Mouse (Mus musculus) lung, embryonic 15.5 days (tissue): ENCODE data around the gene Drg1. TPM values are rescaled to one million over a fixed set of nuclear protein-coding genes. Genes with fewer than 3 reads are reported as not detected.
A peak's percentile ranks its signal among the peaks of the same experiment; 100 is the strongest.

ENCODE experiments used
- ATAC-seq: fragments of 200-750 bp; cut with Nextera tagmentation; 2 replicates; pipeline ENCODE4 v1.8.0; 2017; ENCODE audit warnings: moderate number of reproducible peaks, borderline replicate concordance; ENCODE audit not compliant: low FRiP score, low TSS enrichment; ENCODE audit errors: extremely low read depth
- H3K27ac ChIP-seq: fragments of 300-500 bp; sonication (generic); 2 replicates; pipeline ENCODE4 v1.5.1; 2015; ENCODE audit warnings: moderate library complexity, mild to moderate bottlenecking, inconsistent platforms
- H3K27me3 ChIP-seq: fragments of 300-500 bp; sonication (generic); 2 replicates; pipeline ENCODE4 v1.6.1; 2015; ENCODE audit warnings: inconsistent platforms
- H3K36me3 ChIP-seq: fragments of 300-500 bp; sonication (generic); 2 replicates; pipeline ENCODE4 v1.6.1; 2015; ENCODE audit warnings: inconsistent platforms
- H3K4me1 ChIP-seq: fragments of 300-500 bp; sonication (generic); 2 replicates; pipeline ENCODE4 v1.6.1; 2015; ENCODE audit warnings: inconsistent platforms
- H3K4me2 ChIP-seq: fragments of 300-500 bp; sonication (generic); 2 replicates; pipeline ENCODE4 v1.6.1; 2015; ENCODE audit warnings: inconsistent platforms, mild to moderate bottlenecking, moderate library complexity
- H3K4me3 ChIP-seq: fragments of 300-500 bp; sonication (generic); 2 replicates; pipeline ENCODE4 v1.5.1; 2015; ENCODE audit warnings: mild to moderate bottlenecking, inconsistent platforms
- H3K9ac ChIP-seq: fragments of 300-500 bp; sonication (generic); 2 replicates; pipeline ENCODE4 v1.6.1; 2015; ENCODE audit warnings: inconsistent platforms
- H3K9me3 ChIP-seq: fragments of 300-500 bp; sonication (generic); 2 replicates; pipeline ENCODE4 v1.6.1; 2016; ENCODE audit warnings: inconsistent platforms
- WGBS: fragments of 180-500 bp; shearing (Covaris S2); methylation state at CpG from one replicate; pipeline ENCODE4 v1.1.7; 2015; 5-methylcytosine and 5-hydroxymethylcytosine counted together
- polyA plus RNA-seq: library from polyadenylated mRNA; unstranded; fragments of >200 nt; fragmentation: Nextera tagmentation; extraction: Ambion mirVana; gene quantifications from 2 replicates; pipeline ENCODE4 v1.2.1, GENCODE M21; 2015

Drg1 gene
- polyA plus RNA-seq, 1 experiment from 2014 or later = 251 TPM

- Histone ChIP-seq H3K4me1 (peaks cover 21% of the 10 kb centered on the region), H3K9ac (peak overlapping the region; percentile 99), H3K36me3 (peaks cover 34% of the 10 kb centered on the region), H3K4me2 (peak overlapping the region; percentile 65), H3K9me3 (no peaks in the 10 kb centered on the region), H3K27me3 (no peaks in the 10 kb centered on the region), H3K27ac (peak overlapping the region; percentile 95), H3K4me3 (peak overlapping the region; percentile 95)
- no peak for ATAC-seq
- WGBS = under 1% methylated on average over 26 of the region's 26 CpGs
These were observed 730 bp downstream of the Drg1 start for GRCm38 (mm10) chr11:3265291-3266078.

DNA sequence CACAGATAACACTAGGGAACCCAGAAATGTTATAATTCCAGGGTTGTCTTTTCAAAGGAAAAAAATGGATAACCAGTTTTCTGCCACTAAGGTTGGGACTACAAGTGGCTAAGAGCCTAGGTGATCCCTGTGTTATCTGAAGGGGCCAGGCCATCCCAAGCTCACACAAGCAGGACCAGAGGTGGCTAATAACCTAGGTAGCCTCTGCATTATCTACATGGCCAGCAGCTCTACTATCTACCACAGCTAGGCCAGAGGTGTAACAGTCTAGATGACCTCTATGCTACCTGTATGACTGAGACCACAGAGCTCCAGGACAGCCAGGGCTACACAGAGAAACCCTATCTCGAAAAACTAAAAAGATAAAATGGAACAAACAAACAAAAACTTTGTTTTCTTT lies 6.7 kb downstream of the Drg1 start:
- peaks cover 8% of the 10 kb centered on the region for H3K4me1 ChIP-seq

GRCm38 (mm10) chr11:3247387-3247786 lies 18.8 kb downstream of the Drg1 start:
- H3K27me3 ChIP-seq = no peaks in the 10 kb centered on the region
- H3K36me3 ChIP-seq = peaks cover 91% of the 10 kb centered on the region
- ATAC-seq = no peak
- H3K4me2 ChIP-seq = no peak overlapping the region
- no peaks in the 10 kb centered on the region for H3K4me1 ChIP-seq
- H3K4me3 ChIP-seq = no peak overlapping the region
- H3K9ac ChIP-seq = no peak overlapping the region
- H3K27ac ChIP-seq = no peak overlapping the region
- no peaks in the 10 kb centered on the region for H3K9me3 ChIP-seq
- WGBS = 83% methylated on average over 2 of the region's 2 CpGs

More for the DNA sequence above, 6.7 kb downstream of the Drg1 start:
- Histone ChIP-seq H3K36me3 (peaks cover 80% of the 10 kb centered on the region), H3K4me3 (no peak overlapping the region), H3K4me2 (no peak overlapping the region), H3K27ac (no peak overlapping the region), H3K9me3 (no peaks in the 10 kb centered on the region), H3K9ac (no peak overlapping the region), H3K27me3 (no peaks in the 10 kb centered on the region)
- 86% methylated on average over 1 of the region's 1 CpGs for WGBS
- no peak for ATAC-seq

DNA sequence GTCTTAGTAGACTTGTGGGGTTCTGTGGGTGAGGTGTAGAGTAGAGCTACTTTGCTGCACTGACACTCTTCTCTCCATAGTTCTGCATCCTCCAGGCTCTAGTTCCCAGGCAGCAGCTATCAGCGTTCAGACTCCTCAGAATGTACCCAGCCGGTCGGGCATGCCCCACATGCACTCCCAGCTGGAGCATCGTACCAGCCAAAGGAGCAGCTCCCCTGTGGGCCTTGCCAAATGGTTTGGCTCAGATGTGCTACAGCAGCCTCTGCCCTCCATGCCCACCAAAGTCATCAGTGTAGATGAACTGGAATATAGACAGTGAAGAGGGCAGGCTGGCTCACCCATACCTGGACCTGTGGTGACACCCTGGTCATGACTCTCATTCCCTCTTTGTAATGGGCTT lies 22.4 kb downstream of the Drg1 start:
- 79% methylated on average over 4 of the region's 4 CpGs for WGBS

GRCm38 (mm10) chr11:3242395-3242794 lies 23.8 kb downstream of the Drg1 start:
- Histone ChIP-seq H3K4me2 (no peak overlapping the region), H3K27ac (no peak overlapping the region), H3K36me3 (peaks cover 90% of the 10 kb centered on the region), H3K9ac (no peak overlapping the region), H3K4me1 (no peaks in the 10 kb centered on the region), H3K4me3 (no peak overlapping the region), H3K9me3 (no peaks in the 10 kb centered on the region), H3K27me3 (no peaks in the 10 kb centered on the region)
- 90% methylated on average over 7 of the region's 7 CpGs for WGBS
- ATAC-seq = no peak

More for the DNA sequence above, 22.4 kb downstream of the Drg1 start:
- no peaks in the 10 kb centered on the region for H3K27me3 ChIP-seq
- no peak for ATAC-seq
- no peak overlapping the region for H3K4me3 ChIP-seq
- H3K9ac ChIP-seq = no peak overlapping the region
- H3K9me3 ChIP-seq = no peaks in the 10 kb centered on the region
- no peak overlapping the region for H3K27ac ChIP-seq
- no peak overlapping the region for H3K4me2 ChIP-seq
- peaks cover 91% of the 10 kb centered on the region for H3K36me3 ChIP-seq
- H3K4me1 ChIP-seq = no peaks in the 10 kb centered on the region

DNA sequence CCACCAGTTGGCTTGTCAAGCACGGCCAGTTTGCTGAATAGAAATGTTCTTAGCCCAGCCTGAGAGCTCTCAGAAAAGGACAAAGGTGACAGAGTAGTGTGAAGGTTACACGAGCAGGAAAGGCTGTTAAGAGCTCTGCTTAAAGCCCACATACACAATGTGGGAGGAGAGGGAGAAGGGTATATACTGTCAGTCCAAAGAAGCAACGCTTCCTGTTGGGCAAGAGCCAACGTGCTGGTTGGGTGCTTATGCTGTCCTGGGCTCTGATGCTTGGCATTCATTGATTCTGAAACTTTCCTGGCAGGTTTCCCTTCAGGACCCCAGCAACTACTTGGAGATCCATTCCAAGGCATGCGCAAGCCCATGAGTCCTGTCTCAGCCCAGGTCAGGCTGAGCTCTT lies 30.9 kb downstream of the Drg1 start:
- WGBS = 83% methylated on average over 5 of the region's 5 CpGs
- H3K9ac ChIP-seq = no peak overlapping the region
- ATAC-seq = no peak

DNA sequence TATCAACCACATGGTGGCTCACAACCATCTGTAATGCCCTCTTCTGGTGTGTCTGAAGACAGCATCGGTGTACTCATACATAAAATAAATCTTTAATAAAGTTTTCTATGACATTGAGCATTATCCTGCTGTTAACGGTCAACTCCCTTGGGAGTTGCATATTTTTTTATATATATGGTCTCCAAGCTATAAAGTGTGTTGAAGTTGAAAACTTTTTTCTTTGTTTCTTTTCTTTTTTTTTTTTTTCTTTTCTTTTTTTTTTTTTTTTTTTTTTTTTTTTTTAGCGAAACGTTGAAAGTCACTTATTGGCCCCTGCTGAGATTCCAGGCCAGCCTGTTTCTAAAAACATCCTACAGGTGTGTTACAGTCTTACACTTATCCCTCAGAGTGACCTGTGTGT lies 32.5 kb downstream of the Drg1 start:
- Histone ChIP-seq H3K36me3 (peaks cover 78% of the 10 kb centered on the region), H3K9ac (no peak overlapping the region), H3K4me2 (no peak overlapping the region), H3K27ac (no peak overlapping the region), H3K27me3 (no peaks in the 10 kb centered on the region), H3K4me1 (no peaks in the 10 kb centered on the region), H3K4me3 (no peak overlapping the region), H3K9me3 (no peaks in the 10 kb centered on the region)
- 88% methylated on average over 4 of the region's 4 CpGs for WGBS
- no peak for ATAC-seq

More for the DNA sequence above, 30.9 kb downstream of the Drg1 start:
- Histone ChIP-seq H3K27ac (no peak overlapping the region), H3K9me3 (no peaks in the 10 kb centered on the region), H3K4me1 (no peaks in the 10 kb centered on the region), H3K4me3 (no peak overlapping the region), H3K4me2 (no peak overlapping the region), H3K27me3 (no peaks in the 10 kb centered on the region), H3K36me3 (peaks cover 78% of the 10 kb centered on the region)

DNA sequence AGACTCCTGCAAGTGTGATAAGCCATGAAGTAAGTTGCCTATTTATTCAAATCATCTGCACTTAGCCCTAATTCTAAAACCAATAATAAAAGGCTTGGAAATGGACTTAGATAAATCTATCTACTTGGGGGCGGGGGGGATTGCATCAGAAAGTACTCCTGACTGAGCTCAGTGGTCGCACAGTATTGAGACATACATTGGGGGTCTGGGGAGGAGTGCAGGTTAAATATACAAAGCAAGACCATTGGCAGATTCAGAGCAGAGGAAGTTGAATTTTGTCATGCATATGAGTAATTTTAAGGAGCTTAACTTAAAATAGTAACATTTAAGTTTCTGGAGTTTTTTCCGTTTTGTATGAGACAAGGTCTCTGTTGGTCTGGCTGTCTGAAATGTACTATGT lies 34.0 kb downstream of the Drg1 start:
- H3K4me3 ChIP-seq = no peak overlapping the region
- no peak overlapping the region for H3K4me2 ChIP-seq
- no peaks in the 10 kb centered on the region for H3K4me1 ChIP-seq
- no peaks in the 10 kb centered on the region for H3K9me3 ChIP-seq
- H3K9ac ChIP-seq = no peak overlapping the region
- no peaks in the 10 kb centered on the region for H3K27me3 ChIP-seq
- peaks cover 73% of the 10 kb centered on the region for H3K36me3 ChIP-seq
- 84% methylated on average over 3 of the region's 3 CpGs for WGBS
- no peak overlapping the region for H3K27ac ChIP-seq
- ATAC-seq = no peak

GRCm38 (mm10) chr11:3227113-3227512 lies 39.1 kb downstream of the Drg1 start:
- Histone ChIP-seq H3K27ac (no peak overlapping the region), H3K9ac (no peak overlapping the region), H3K4me2 (no peak overlapping the region), H3K4me3 (no peak overlapping the region), H3K36me3 (peaks cover 80% of the 10 kb centered on the region), H3K4me1 (no peaks in the 10 kb centered on the region), H3K9me3 (no peaks in the 10 kb centered on the region), H3K27me3 (no peaks in the 10 kb centered on the region)
- no peak for ATAC-seq
- WGBS = 85% methylated on average over 3 of the region's 3 CpGs

DNA sequence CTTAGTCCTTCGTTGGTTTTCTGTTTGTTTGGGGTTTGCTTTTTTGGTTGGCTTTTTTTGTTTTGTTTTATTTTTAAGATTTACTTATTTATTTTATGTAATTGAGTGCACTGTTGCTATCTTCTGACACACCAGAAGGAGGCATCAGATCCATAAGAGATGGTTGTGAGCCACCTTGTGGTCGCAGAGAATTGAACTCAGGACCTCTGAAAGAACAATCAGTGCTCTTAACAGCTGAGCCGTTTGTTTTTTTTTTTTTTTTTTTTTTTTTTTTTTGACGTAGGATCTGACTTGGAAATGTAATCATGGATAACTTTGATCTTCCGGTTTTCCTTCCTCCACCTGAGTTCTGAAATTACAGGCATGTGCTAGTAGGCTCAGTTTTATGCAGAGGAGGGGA lies 43.1 kb downstream of the Drg1 start:
- Histone ChIP-seq H3K27me3 (no peaks in the 10 kb centered on the region), H3K9ac (no peak overlapping the region), H3K27ac (no peak overlapping the region), H3K9me3 (no peaks in the 10 kb centered on the region), H3K4me2 (no peak overlapping the region), H3K36me3 (peaks cover 79% of the 10 kb centered on the region), H3K4me1 (no peaks in the 10 kb centered on the region), H3K4me3 (no peak overlapping the region)
- WGBS = 57% methylated on average over 5 of the region's 5 CpGs
- no peak for ATAC-seq

DNA sequence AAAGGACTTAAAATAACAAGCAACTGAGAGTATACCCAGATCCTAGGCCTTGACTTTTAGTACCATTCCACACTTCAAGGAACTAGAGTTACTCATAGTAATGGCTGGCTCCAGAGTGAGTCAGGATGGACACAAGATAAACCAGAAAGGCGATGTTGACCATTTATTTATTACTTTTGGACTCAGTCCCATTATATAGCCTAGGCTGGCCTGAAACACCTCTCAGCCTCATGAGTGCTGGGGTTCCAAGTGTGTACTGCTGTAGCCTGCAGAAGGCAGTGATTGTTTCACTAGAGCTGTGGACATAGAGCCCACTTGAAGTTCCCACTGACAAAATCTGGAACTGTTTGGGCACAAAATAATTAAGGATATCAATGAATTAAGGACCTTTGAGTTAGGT lies 53.7 kb downstream of the Drg1 start:
- Histone ChIP-seq H3K36me3 (peaks cover 68% of the 10 kb centered on the region), H3K4me1 (no peaks in the 10 kb centered on the region), H3K9ac (no peak overlapping the region), H3K4me2 (no peak overlapping the region), H3K27me3 (no peaks in the 10 kb centered on the region), H3K4me3 (no peak overlapping the region), H3K27ac (no peak overlapping the region), H3K9me3 (no peaks in the 10 kb centered on the region)
- ATAC-seq = no peak
- WGBS = 68% methylated on average over 1 of the region's 1 CpGs

GRCm38 (mm10) chr11:3206783-3207182 lies 59.4 kb downstream of the Drg1 start:
- no peaks in the 10 kb centered on the region for H3K27me3 ChIP-seq
- no peak overlapping the region for H3K9ac ChIP-seq
- WGBS = 93% methylated on average over 3 of the region's 3 CpGs
- 0 out of 2 replicates have a peak, but pooled peaks cover 6% of the 10 kb centered on the region for H3K4me1 ChIP-seq
- no peak overlapping the region for H3K4me2 ChIP-seq
- H3K4me3 ChIP-seq = no peak overlapping the region
- ATAC-seq = no peak
- peaks cover 49% of the 10 kb centered on the region for H3K36me3 ChIP-seq
- H3K27ac ChIP-seq = no peak overlapping the region
- no peaks in the 10 kb centered on the region for H3K9me3 ChIP-seq
